Mouse (Mus musculus) NIH3T3 (cell line): ENCODE data around the gene Ccn6.
"Not testable (repeated sequence)": the region's sequence is repeated elsewhere in the genome, so short reads cannot be mapped to it uniquely, and the experiment has no call there.

Experiments
- DNase-seq: peaks from one replicate; pipeline ENCODE4 v3.0.0-alpha.2; 2012; ENCODE audit warnings: low read depth

Ccn6 gene

GRCm38 (mm10) chr10:39163694-39164093 is at the start of gene Ccn6:
Gene Ccn6 (minus strand): TSS chr10:39163794.
- no peak for DNase-seq

DNA sequence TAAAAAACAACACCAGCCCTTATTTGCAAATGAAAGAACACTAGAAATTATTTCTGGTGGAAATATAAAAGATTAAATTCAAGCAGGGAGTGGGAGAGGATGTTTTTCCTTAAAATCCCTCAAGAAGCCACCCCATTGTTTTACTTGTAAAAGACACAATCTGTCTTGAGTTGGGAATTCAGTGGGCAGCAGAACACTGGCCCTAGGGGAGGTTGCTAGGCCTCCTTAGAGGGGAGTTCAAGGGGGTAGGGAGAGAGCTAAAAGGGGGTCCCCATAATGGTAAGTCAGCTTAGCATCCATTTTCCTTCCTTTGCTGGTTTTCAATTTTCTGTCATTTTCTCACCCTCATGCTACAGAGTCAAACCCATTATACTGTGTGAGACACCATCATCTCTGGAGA is 46.4 kb upstream of the Ccn6 start:
- no peak for DNase-seq

- DNase-seq = peak; percentile 27
Measured at GRCm38 (mm10) chr10:39209161-39210025, 45.8 kb upstream of the Ccn6 start.

GRCm38 (mm10) chr10:39208712-39209111 is 45.1 kb upstream of the Ccn6 start:
- peak; percentile 17 for DNase-seq

GRCm38 (mm10) chr10:39207310-39207855 is 43.8 kb upstream of the Ccn6 start:
- no peak for DNase-seq

DNA sequence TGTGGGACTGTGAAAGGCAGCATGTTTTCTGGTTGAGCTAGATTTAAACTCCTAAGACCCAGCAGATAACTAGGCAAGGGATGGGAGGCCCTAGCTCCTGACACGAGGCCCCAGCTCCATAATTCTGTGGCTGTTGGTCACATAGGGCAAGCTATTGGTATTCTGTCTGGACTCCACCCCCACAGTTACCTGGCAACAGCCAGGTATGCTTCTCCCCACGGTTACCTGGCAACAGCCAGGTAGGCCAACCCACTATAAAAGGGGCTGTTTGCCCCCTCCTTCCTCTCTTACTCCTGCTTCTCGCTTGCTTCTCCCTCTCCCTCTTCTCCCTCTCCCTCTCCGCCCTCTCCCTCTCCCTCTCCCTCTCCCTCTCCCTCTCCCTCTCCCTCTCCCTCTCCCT is 38.9 kb upstream of the Ccn6 start:
- DNase-seq = no peak

DNA sequence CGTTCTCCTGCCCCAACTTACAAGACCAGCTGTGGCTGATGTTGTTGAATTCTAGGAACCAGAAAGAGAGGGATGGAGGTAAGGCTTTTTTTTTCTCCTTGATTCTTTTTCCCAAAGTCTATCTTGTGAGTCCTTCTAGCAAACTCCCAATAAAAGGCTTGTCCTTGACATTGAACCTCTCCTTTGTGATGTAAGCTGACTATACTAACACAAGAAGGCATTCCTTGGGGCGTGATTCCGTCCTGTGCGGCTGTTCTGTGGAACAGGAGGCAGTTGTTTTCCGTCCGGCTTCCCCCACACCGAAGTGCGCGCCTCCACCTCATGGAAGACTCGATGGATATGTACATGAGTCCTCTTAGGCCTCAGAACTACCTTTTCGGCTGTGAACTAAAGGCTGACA is 34.6 kb upstream of the Ccn6 start:
- not testable (repeated sequence) for DNase-seq

DNA sequence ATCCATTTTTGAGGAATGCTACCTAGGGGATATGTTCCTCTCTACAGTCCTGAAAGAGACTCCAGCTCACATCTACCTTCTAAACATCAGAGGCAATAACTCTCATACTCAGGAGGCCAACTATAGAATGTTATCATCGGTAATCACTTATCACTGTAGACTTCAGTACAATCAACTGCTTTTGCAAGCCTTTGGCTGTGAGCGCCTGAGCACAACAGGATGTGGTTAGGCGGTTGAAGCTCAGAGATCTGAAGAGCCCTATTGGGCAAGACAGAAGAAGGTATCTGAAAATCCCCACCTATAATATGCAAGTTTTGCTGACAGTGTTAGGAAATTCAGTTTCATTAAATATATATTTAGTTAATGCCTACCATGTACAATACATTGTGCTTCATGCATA is 29.1 kb upstream of the Ccn6 start:
- DNase-seq = no peak

DNA sequence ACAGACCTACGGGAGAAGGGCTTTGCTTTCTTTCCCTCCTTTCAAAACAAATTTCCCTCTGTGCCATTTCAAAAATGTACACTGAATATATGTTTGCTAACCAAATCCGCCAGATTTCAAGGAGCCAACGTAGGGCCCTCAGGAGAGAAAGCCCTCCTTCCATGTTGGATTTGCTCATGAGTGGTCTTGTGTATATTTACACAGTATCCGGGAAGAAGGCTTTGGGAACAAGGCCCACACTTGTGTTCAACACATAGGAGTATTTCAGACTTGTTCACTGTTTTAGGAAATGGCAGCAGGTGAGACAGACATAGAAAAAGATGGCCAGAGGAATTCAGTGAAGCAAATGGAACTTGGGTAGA is 21.9 kb upstream of the Ccn6 start:
- no peak for DNase-seq

DNA sequence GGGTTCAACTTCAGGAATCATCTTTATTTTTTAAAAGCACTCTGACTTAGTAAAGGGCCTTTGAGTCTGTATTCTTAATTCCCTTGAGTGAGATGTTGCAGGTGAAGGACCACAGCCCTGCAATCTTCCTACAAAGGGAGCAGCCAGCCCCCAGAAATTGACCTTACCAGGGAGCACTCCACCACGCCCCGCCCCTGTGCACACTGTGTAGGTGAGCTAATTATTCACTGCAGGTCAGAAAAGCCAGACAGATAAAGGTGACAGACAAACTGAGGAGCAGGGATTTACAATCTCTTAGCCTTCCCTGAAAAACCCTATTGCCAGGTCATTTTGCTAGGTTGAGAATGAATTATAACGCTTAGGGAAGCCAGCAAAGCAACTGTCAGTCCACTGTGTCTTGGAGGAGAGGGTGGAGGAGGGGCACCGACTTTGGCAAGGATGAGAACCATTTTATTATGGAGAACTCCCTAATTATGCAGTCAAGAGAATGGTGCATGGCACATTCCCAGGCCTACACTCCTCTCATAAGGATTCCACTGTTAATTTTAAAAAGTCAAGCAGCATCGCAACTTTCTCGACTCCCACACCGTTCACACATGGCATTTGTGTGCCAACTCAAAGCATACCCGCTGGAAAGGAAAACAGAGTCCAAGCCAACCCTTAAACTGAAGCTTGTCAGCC is 21.4 kb upstream of the Ccn6 start:
- no peak for DNase-seq

GRCm38 (mm10) chr10:39176981-39177380 is 13.4 kb upstream of the Ccn6 start:
- no peak for DNase-seq

DNA sequence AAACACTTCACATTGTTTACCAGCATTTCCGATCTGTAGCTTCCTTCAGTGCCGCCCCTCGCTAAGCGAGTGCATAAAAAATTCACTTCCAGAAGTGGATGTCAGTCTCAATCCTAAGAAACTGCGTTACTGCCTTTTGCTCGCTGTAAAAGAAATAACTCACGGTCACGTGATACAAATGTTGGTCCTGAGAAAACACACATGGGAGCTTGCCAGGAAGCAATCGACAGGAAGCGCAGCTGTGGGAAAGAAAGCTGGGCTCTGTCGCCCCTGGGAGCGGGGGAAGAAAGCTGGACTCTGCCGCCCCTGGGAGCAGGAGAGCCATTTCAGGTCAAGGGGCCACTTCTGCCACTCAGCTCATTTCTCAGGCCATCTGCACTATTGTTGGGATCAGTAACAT is 9.5 kb upstream of the Ccn6 start:
- no peak for DNase-seq

DNA sequence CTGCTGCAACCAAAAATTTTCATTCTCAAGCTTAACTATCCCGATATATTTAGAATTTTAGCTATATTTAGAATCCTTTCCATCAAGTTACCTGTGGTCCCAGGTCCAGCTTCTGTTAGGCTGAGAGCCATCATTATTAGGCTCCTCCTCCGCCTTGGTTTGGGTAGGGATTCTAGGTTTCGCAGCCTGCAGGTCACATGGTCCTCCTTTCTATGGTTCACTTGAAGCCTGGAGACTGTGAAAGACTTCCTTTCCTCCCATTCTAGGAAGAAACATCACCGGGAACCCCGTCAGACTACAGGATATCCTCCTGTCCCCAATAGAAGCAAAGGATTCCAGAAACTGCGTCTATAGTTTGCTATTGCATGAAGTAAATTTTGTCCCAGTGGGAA is 8.9 kb upstream of the Ccn6 start:
- DNase-seq = no peak

- DNase-seq = peak; percentile 95
Measured at GRCm38 (mm10) chr10:39171603-39172539, 8.3 kb upstream of the Ccn6 start.

GRCm38 (mm10) chr10:39171134-39171533 is 7.5 kb upstream of the Ccn6 start:
- peak; percentile 96 for DNase-seq

DNA sequence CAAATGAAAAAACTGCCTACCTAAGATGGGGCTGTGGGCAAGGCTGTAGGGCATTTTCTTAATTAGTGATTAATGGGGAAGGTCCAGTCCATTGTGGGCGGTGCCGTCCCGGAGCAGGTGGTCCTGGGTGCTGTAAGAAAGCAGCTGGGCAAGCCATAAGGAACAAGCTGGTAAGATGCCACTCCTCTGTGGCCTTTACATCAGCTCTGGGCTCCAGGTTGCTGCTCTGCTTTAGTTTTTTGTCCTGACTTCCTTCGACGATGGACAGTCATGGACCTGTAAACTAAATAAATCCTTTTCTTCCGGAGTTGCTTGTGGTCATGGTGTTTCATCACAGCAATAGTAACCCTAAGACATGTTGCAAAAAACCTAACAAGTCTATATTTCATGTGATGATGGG is 7.1 kb upstream of the Ccn6 start:
- no peak for DNase-seq

DNA sequence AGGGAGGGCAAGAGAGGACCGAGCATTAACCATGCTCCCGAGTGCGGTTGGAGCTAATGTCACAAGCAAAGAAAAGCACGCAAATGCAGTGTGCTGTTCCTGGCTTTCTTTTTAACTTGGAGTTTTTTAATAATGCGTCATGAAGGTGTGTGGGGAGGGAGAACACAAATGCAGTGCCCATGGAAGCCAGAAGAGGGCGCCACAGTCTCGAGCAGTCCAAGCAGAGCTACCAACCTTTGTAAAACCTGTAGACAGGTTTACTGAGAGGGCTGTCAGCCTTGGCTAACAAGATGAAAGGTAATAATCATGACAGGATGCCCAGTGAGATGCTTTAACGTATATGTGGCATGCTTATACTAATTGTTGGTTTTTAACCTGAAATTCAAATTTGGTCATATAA is 6.6 kb upstream of the Ccn6 start:
- peak; percentile 85 for DNase-seq

GRCm38 (mm10) chr10:39169642-39170041 is 6.0 kb upstream of the Ccn6 start:
- no peak for DNase-seq

- no peak for DNase-seq
Measured at GRCm38 (mm10) chr10:39167611-39168010, 4.0 kb upstream of the Ccn6 start.

- DNase-seq = peak; percentile 22
Measured at GRCm38 (mm10) chr10:39165632-39166115, 2.1 kb upstream of the Ccn6 start.

DNA sequence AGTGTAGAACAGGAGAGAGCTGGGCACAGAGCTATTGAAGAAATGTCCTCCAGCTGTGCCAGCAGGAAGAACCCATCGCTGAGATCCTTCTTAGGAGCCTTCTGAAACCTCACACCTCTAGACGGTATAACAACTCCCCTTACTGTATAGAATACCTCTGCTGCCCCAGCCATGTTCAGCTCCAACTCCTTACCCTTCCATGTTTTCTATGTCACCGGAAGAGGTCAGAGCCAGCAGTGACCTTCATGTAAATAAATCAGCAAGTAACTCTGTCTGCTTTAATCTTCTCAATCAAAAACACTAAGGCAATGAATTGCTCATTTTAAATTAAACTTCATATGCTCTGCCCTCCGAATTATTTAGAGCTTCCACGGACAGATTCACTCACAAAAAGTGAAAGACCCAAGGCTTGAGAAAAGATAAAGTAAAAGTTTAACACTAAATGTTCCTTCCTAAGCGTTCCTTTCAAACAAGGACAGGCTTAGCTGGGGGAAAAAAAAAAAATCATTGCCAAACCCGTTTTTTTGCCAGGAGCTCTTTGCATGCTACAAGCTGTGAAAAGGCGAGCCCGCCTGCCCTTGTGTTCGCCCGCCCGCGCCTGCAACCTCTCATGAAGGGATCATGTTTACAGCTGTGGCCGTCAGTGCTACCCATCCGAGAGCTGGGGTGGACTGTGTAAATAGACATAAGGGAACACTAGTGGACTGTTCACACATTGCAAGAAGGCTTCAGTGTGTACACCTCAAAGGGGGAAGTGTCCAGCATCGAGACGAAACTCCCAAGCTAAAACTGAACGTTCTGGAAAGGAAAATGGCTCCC is 719 bp downstream of the Ccn6 start:
- DNase-seq = no peak
